Mouse (Mus musculus): ENCODE results near the gene Tmem189. TPM values are rescaled to one million over a fixed set of nuclear protein-coding genes. Genes with fewer than 3 reads are reported as not detected.
"Not testable (repeated sequence)": the region's sequence is repeated elsewhere in the genome, so short reads cannot be mapped to it uniquely, and the experiment has no call there.

Tmem189 gene
- polyA plus RNA-seq, 1 experiment from 2014 or later: 43.3 TPM

DNA sequence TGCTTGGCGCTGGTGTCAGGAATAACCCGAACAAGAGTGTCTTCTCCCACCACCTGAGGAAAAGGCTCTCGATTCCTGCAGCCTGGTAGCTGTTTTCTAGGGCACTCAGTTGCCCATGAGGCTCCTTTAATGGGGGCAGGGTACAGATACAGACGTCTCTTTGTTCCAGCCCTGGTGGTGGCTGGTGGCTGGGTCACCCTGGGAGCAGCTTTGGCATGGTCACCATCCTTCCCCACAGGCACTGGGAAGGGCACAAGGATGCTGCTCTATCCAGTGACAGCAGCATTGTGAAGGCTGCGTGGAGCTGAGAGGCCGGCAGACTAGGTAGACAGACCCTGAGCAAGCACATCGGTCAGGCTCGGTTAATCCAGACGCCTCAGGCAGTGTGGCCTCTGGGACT is 38.0 kb downstream of the Tmem189 start:
- H3K4me1 ChIP-seq (ENCODE audit: insufficient read depth): no peaks in the 10 kb centered on the region
- H3K9ac ChIP-seq: no peak overlapping the region
- ATAC-seq (ENCODE audit: insufficient read depth) (no peak), DNase-seq (no peak)
- 90% methylated on average over 9 of the region's 9 CpGs for WGBS
- no peaks in the 10 kb centered on the region for H3K9me3 ChIP-seq (ENCODE audit: low read depth, low read length)
- H3K4me2 ChIP-seq: no peak overlapping the region
- no peak for TF ChIP-seq CTCF (IDR thresholded peaks at IDR 0.05; ENCODE audit: low read depth)
- no peak overlapping the region for H3K27ac ChIP-seq (ENCODE audit: low read depth)
- H3K27me3 ChIP-seq (ENCODE audit: insufficient read depth, low read length): no peaks in the 10 kb centered on the region
- H3K36me3 ChIP-seq (ENCODE audit: insufficient read depth): peaks cover 49% of the 10 kb centered on the region; the same call in 1 of the 2 replicates
- no peak overlapping the region for H3K4me3 ChIP-seq (ENCODE audit: low read depth, low read length)

DNA sequence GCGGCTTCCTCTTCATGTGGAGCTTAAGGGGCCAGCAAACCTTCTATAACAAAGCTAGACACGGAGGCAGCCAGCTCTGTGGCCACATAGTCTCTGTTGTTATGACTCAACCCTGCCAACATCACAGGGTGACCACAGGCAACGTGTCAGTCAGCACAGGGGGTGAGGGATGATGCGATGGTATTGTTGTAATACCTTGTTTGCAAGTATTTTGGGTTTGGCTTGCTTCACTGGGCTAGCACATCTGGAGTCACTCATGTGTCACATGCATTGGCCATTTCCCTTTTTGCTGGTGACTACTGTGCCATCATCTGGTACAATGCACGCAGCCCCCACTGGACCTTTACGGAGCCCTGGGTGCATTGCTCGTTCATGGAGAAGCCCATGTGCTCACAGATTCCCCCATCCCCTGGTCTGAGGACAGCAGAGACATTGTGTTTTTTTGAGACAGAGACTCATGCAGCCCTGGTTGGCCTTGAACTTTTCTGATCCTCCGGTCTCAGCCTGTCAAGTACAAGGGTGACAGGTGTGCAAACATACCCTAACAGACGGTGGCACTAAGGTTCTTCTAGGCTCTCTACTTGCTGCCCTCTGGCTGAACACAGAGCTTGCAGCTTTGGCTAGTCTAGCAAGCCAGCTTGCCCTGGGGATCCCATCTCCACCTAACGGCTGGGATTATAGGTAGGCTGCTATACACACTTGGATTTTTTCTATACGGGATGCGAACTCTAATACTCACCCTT is 40.2 kb downstream of the Tmem189 start:
- Histone ChIP-seq H3K4me3 (ENCODE audit: low read depth, low read length) (no peak overlapping the region), H3K9ac (no peak overlapping the region), H3K27ac (ENCODE audit: low read depth) (no peak overlapping the region), H3K36me3 (ENCODE audit: insufficient read depth) (peaks cover 65% of the 10 kb centered on the region), H3K9me3 (ENCODE audit: low read depth, low read length) (no peaks in the 10 kb centered on the region), H3K4me2 (no peak overlapping the region), H3K4me1 (ENCODE audit: insufficient read depth) (no peaks in the 10 kb centered on the region), H3K27me3 (ENCODE audit: insufficient read depth, low read length) (no peaks in the 10 kb centered on the region)
- WGBS: 78% methylated on average over 12 of the region's 12 CpGs
- DNase-seq: no peak
- no peak for ATAC-seq (ENCODE audit: insufficient read depth)
- no peak for TF ChIP-seq CTCF (IDR thresholded peaks at IDR 0.05; ENCODE audit: low read depth)

DNA sequence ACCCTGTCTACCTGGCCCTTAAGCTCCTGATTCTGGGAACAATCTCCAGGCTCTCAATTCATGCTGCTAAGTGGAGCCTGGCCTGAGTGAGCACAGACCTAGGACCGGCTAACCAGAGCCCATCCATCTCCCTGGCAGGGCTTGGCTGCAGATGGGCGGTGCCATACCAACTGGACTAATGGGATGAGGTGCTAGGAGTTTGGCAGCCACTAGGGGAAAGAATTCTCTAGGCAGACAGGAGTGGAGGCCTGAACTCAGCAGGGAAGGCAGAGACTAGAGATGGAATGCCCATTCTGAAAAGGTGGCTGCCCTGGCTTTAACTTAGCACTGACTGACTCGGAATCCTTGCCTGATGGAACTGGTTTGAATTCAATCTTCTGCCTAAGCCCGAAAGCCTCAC is 43.2 kb downstream of the Tmem189 start:
- Histone ChIP-seq H3K9me3 (ENCODE audit: low read depth, low read length) (no peaks in the 10 kb centered on the region), H3K4me2 (no peak overlapping the region), H3K4me1 (ENCODE audit: insufficient read depth) (no peaks in the 10 kb centered on the region), H3K9ac (no peak overlapping the region), H3K36me3 (ENCODE audit: insufficient read depth) (peaks cover 48% of the 10 kb centered on the region), H3K4me3 (ENCODE audit: low read depth, low read length) (no peak overlapping the region), H3K27me3 (ENCODE audit: insufficient read depth, low read length) (no peaks in the 10 kb centered on the region), H3K27ac (ENCODE audit: low read depth) (no peak overlapping the region)
- ATAC-seq (ENCODE audit: insufficient read depth) (no peak), DNase-seq (no peak)
- WGBS: 62% methylated on average over 4 of the region's 4 CpGs
- TF ChIP-seq CTCF (IDR thresholded peaks at IDR 0.05; ENCODE audit: low read depth): peak; percentile 42

DNA sequence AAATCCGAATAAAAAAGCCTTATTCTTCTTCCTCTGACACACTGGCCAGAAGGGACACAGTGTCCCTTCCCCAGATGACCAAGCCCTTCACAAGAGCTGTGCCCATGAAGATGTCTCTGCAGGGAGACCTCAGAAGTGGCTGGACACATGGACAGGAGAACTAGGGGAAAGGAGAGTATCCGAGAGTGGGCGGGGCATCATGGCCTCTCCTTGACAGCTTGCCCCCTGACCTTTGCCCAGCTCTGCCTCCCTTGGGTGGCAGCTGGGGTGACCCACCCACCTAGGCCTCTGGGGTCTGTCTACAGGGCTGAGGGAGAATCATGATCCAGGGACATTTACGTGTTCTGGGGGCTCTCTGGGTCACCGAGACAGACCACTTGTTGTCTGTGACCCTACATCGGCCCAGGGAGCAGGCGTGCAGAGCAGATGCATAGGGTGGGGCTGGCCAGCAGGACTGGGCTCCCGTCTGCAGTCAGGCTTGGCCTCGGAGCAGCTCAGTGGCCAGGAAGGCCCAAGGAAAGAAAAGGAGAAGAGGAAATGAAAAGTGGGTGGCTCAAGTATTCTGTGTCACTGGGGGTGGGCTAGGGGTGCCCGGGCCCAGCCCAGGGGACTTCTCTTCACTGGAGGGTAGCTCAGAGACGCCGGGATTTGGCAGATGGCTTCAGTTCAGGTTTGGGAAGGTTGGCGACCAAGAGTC is 46.1 kb downstream of the Tmem189 start:
- not testable (repeated sequence) for ATAC-seq (ENCODE audit: insufficient read depth); DNase-seq; H3K4me3 ChIP-seq (ENCODE audit: low read depth, low read length); H3K4me1 ChIP-seq (ENCODE audit: insufficient read depth); H3K4me2 ChIP-seq; H3K9me3 ChIP-seq (ENCODE audit: low read depth, low read length); H3K9ac ChIP-seq; H3K27ac ChIP-seq (ENCODE audit: low read depth); H3K27me3 ChIP-seq (ENCODE audit: insufficient read depth, low read length)
- peaks cover 34% of the 10 kb centered on the region for H3K36me3 ChIP-seq (ENCODE audit: insufficient read depth)
- WGBS: 82% methylated on average over 13 of the region's 13 CpGs

DNA sequence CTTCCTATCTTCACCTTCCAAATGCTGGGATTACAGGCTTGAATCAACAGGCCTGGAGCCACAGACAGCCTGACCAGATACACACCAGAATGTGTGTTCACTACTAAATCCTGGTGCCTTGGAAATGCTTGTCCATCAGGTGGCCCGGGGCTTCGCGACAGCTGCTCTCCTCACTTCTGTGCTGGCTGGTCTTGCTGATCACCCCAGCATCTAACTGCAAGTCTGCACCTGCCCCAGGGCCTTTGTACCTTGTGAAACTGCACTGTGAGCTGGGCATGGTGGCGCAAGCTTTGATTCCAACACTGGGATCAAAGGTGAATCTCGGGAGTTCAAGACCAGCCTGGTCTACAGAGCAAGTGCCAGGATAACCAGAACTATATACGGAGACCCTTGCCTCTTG is 47.5 kb downstream of the Tmem189 start:
- ATAC-seq (ENCODE audit: insufficient read depth) (no peak), DNase-seq (no peak)
- H3K36me3 ChIP-seq (ENCODE audit: insufficient read depth): peaks cover 33% of the 10 kb centered on the region
- H3K4me2 ChIP-seq: no peak overlapping the region
- H3K27ac ChIP-seq (ENCODE audit: low read depth): no peak overlapping the region
- no peak overlapping the region for H3K4me3 ChIP-seq (ENCODE audit: low read depth, low read length)
- H3K4me1 ChIP-seq (ENCODE audit: insufficient read depth): no peaks in the 10 kb centered on the region
- 85% methylated on average over 6 of the region's 6 CpGs for WGBS
- TF ChIP-seq CTCF (IDR thresholded peaks at IDR 0.05; ENCODE audit: low read depth): no peak
- H3K9ac ChIP-seq: no peak overlapping the region
- no peaks in the 10 kb centered on the region for H3K27me3 ChIP-seq (ENCODE audit: insufficient read depth, low read length)
- no peaks in the 10 kb centered on the region for H3K9me3 ChIP-seq (ENCODE audit: low read depth, low read length)

DNA sequence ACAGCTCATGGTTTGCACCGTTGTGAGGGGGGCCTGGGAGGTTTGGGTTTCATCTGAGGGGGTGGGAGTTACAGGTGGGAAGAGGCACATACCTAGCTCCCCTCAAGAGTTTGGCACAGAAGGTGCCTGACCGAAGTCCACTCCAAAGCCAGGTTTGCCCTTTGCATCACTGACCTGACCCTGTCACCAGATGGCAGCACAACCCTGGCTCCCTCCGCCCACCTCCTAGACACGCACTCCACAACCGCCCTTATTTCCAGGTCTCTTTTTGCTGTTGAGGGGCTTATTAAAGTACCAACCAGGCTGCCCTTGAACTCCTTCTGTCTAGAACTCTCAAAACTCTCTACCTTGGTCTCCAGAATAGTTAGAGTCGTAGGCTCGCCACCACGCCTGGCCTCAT is 48.3 kb downstream of the Tmem189 start:
- no peaks in the 10 kb centered on the region for H3K27me3 ChIP-seq (ENCODE audit: insufficient read depth, low read length)
- no peaks in the 10 kb centered on the region for H3K4me1 ChIP-seq (ENCODE audit: insufficient read depth)
- H3K36me3 ChIP-seq (ENCODE audit: insufficient read depth): peaks cover 29% of the 10 kb centered on the region
- DNase-seq (peak; percentile 35), ATAC-seq (ENCODE audit: insufficient read depth) (0 out of 2 replicates have a peak, but pooled peaks have one; percentile 25)
- no peaks in the 10 kb centered on the region for H3K9me3 ChIP-seq (ENCODE audit: low read depth, low read length)
- H3K4me3 ChIP-seq (ENCODE audit: low read depth, low read length): no peak overlapping the region
- WGBS: 38% methylated on average over 8 of the region's 8 CpGs
- H3K9ac ChIP-seq: no peak overlapping the region
- TF ChIP-seq CTCF (IDR thresholded peaks at IDR 0.05; ENCODE audit: low read depth): peak; percentile 59
- H3K27ac ChIP-seq (ENCODE audit: low read depth): no peak overlapping the region
- H3K4me2 ChIP-seq: no peak overlapping the region

DNA sequence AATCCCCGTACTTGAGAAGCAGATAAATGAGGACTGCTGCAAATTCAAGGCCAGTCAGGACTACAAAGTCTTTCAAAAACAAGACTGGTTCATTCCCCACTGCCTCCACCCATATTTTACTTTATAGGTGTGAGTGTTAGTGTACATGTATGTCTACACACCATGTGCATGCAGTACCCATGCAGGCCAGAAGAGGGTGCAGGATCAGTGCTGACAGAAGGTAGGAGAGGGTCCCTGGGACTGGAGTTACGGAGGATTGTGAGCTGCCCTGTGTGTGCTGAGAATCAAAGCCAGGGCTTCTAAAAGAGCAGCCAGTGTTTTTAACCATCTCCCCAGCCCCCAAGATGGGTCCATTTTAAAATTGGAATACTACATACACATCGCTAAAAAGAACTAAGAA is 49.3 kb downstream of the Tmem189 start:
- peaks cover 20% of the 10 kb centered on the region for H3K36me3 ChIP-seq (ENCODE audit: insufficient read depth)
- DNase-seq (peak; percentile 54), ATAC-seq (ENCODE audit: insufficient read depth) (no peak)
- peak; percentile 75 for TF ChIP-seq CTCF (IDR thresholded peaks at IDR 0.05; ENCODE audit: low read depth)
- H3K4me3 ChIP-seq (ENCODE audit: low read depth, low read length): no peak overlapping the region
- no peaks in the 10 kb centered on the region for H3K27me3 ChIP-seq (ENCODE audit: insufficient read depth, low read length)
- H3K9ac ChIP-seq: no peak overlapping the region
- 80% methylated on average over 3 of the region's 3 CpGs for WGBS
- H3K4me1 ChIP-seq (ENCODE audit: insufficient read depth): no peaks in the 10 kb centered on the region
- no peak overlapping the region for H3K27ac ChIP-seq (ENCODE audit: low read depth)
- no peak overlapping the region for H3K4me2 ChIP-seq
- no peaks in the 10 kb centered on the region for H3K9me3 ChIP-seq (ENCODE audit: low read depth, low read length)
